10 mouse cellular contexts compared by ENCODE assay signal in the genomic region with DNA sequence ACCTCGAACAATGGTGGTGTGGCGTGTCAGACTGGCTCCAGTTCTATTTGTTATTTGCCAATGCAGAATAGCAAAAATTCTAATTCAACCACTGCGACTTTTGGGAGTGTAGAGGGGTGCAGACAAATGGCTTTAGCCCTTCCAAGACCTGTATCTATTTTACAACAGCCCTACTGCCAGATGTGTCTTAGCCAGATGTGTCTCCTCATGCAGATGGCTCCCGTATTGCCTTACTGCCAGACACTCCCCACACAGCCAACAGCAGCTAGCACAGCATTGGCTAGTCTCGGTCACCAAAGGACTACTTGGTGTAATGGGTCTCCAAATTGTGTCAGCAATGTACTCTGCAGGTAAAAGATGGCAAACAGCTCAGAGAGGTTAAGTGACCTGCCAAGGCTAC. TPM values are rescaled to one million over a fixed set of nuclear protein-coding genes. Genes with fewer than 3 reads are reported as not detected.
DNase-seq lines count a peak whose midpoint lies in the region; ATAC-seq and TF ChIP-seq lines count a peak whose summit lies in the region.
"Had no signal": no experiment of that assay in that cellular context is flagged by ENCODE, and none has a peak within 500 bp of the region (broad histone marks: within the 10 kb centered on the region; RNA-seq: fewer than 3 reads in every experiment).

No protein-coding gene starts in this region.

- H3K27ac ChIP-seq in hindbrain, embryonic 13.5 days, result no peak overlapping the region
- H3K27ac ChIP-seq in hindbrain, embryonic 11.5 days (ENCODE audit: low read depth, low read length), result no peak overlapping the region
- H3K27ac ChIP-seq in MEL (ENCODE audit: control insufficient read depth, low read depth, low read length), result no peak overlapping the region
- H3K27ac ChIP-seq in midbrain, embryonic 12.5 days (replicated peaks), result no peak overlapping the region
- no peak overlapping the region for H3K27ac ChIP-seq in kidney, adult 2 months (ENCODE audit: insufficient read depth, low read depth, low read length)

- H3K9ac ChIP-seq in hindbrain, embryonic 13.5 days, result no peak overlapping the region
- no peak overlapping the region for H3K9ac ChIP-seq in hindbrain, embryonic 11.5 days (ENCODE audit: low read depth, low read length)
- H3K9ac ChIP-seq in MEL (ENCODE audit: control insufficient read depth, low read depth, low read length, poor library complexity, severe bottlenecking), result no peak overlapping the region
- 0 out of 2 replicates have a peak overlapping the region, but pooled peaks have one; percentile 2 for H3K9ac ChIP-seq in midbrain, embryonic 12.5 days (replicated peaks)

- TF ChIP-seq POLR2A in MEL (IDR thresholded peaks at IDR 0.05; ENCODE audit: control insufficient read depth in 1 of 2, insufficient read depth in 1 of 2, low read depth in 1 of 2, low read length in 2 of 2, poor library complexity in 1 of 2), result no peak
- TF ChIP-seq POLR2A in kidney, adult 2 months (IDR thresholded peaks at IDR 0.05; ENCODE audit: low read depth, low read length), result no peak

- no peak for DNase-seq in hindbrain, embryonic 11.5 days (ENCODE audit: low spot score)
- DNase-seq in A20 (ENCODE audit: low read depth, low spot score), result peak; percentile 41
- DNase-seq in MEL (ENCODE audit: low read depth, low spot score), result peak; percentile 37
- DNase-seq in cerebellum, postnatal 4 days (ENCODE audit: low spot score in 2 of 2), result no peak
- DNase-seq in kidney, adult 2 months, result no peak

- no peak for TF ChIP-seq RAD21 in MEL (IDR thresholded peaks at IDR 0.05; ENCODE audit: low read depth, low read length)

- WGBS in hindbrain, embryonic 13.5 days, result 70% methylated on average over 5 of the region's 5 CpGs
- WGBS in hindbrain, embryonic 11.5 days, result 64% methylated on average over 5 of the region's 5 CpGs
- 72% methylated on average over 5 of the region's 5 CpGs for WGBS in midbrain, embryonic 12.5 days
- 57% methylated on average over 5 of the region's 5 CpGs for WGBS in kidney, adult 2 months

- no peaks in the 10 kb centered on the region for H3K9me3 ChIP-seq in hindbrain, embryonic 13.5 days
- no peaks in the 10 kb centered on the region for H3K9me3 ChIP-seq in hindbrain, embryonic 11.5 days (ENCODE audit: control insufficient read depth, low read length)
- no peaks in the 10 kb centered on the region for H3K9me3 ChIP-seq in MEL (replicated peaks; ENCODE audit: insufficient read depth, low read length)
- no peaks in the 10 kb centered on the region for H3K9me3 ChIP-seq in midbrain, embryonic 12.5 days

- peaks cover 30% of the 10 kb centered on the region for H3K4me1 ChIP-seq in hindbrain, embryonic 13.5 days (replicated peaks)
- H3K4me1 ChIP-seq in hindbrain, embryonic 11.5 days (replicated peaks; ENCODE audit: control insufficient read depth, insufficient read depth, low read length), result peaks cover 4% of the 10 kb centered on the region; the same call in 1 of the 2 replicates
- peaks cover 9 to 29% of the 10 kb centered on the region in 2 experiments for H3K4me1 ChIP-seq in MEL (ENCODE audit: control insufficient read depth in 1 of 2, insufficient read depth in 2 of 2, low read length in 2 of 2)
- peaks cover 22% of the 10 kb centered on the region for H3K4me1 ChIP-seq in midbrain, embryonic 12.5 days
- H3K4me1 ChIP-seq in kidney, adult 2 months (ENCODE audit: control insufficient read depth, insufficient read depth, low read length), result no peaks in the 10 kb centered on the region

- no peak for TF ChIP-seq CTCF in MEL (IDR thresholded peaks at IDR 0.05 in 2 of 3, conservative IDR thresholded peaks at IDR 0.05 in 1 of 3; ENCODE audit: control insufficient read depth in 1 of 3, insufficient read depth in 1 of 3, low read depth in 2 of 3, low read length in 3 of 3, poor library complexity in 1 of 3, severe bottlenecking in 1 of 3)
- TF ChIP-seq CTCF in kidney, adult 2 months (conservative IDR thresholded peaks at IDR 0.05; ENCODE audit: insufficient read depth, insufficient read length, low read depth, low read length), result no peak

- H3K27me3 ChIP-seq in hindbrain, embryonic 13.5 days, result 0 out of 2 replicates have a peak, but pooled peaks cover 4% of the 10 kb centered on the region
- no peaks in the 10 kb centered on the region for H3K27me3 ChIP-seq in hindbrain, embryonic 11.5 days (ENCODE audit: control insufficient read depth, insufficient read depth, low read length)
- H3K27me3 ChIP-seq in MEL (ENCODE audit: control insufficient read depth in 1 of 2, insufficient read depth in 2 of 2, low read length in 2 of 2), result no peaks in the 10 kb centered on the region
- peaks cover 5% of the 10 kb centered on the region; the same call in 1 of the 2 replicates for H3K27me3 ChIP-seq in midbrain, embryonic 12.5 days
- H3K27me3 ChIP-seq in kidney, adult 2 months (replicated peaks; ENCODE audit: control insufficient read depth, insufficient read depth, low read length), result no peaks in the 10 kb centered on the region

- H3K36me3 ChIP-seq in hindbrain, embryonic 13.5 days, result no peaks in the 10 kb centered on the region; the same call in 1 of the 2 replicates
- no peaks in the 10 kb centered on the region for H3K36me3 ChIP-seq in hindbrain, embryonic 11.5 days (ENCODE audit: control insufficient read depth, insufficient read depth, low read length)
- peaks cover 0 to 15% of the 10 kb centered on the region in 2 experiments; a peak in 2 of 4 replicates for H3K36me3 ChIP-seq in MEL (ENCODE audit: control insufficient read depth in 1 of 2, insufficient read depth in 2 of 2, low read length in 2 of 2)
- H3K36me3 ChIP-seq in midbrain, embryonic 12.5 days, result 0 out of 2 replicates have a peak, but pooled peaks cover 4% of the 10 kb centered on the region
- no peaks in the 10 kb centered on the region for H3K36me3 ChIP-seq in kidney, adult 2 months (ENCODE audit: control insufficient read depth, insufficient read depth, low read length)
- H3K36me3 ChIP-seq: G1E had no signal

- ATAC-seq in hindbrain, embryonic 13.5 days (ENCODE audit: low FRiP score), result no peak
- ATAC-seq in hindbrain, embryonic 11.5 days (ENCODE audit: low FRiP score), result no peak
- no peak for ATAC-seq in midbrain, embryonic 12.5 days (ENCODE audit: low FRiP score, low read depth)

- peaks cover 6% of the 10 kb centered on the region; the same call in 1 of the 2 replicates for H3K79me2 ChIP-seq in MEL (ENCODE audit: control insufficient read depth, insufficient read depth, low read length, poor library complexity)

- no peak overlapping the region for H3K4me3 ChIP-seq in hindbrain, embryonic 13.5 days
- no peak overlapping the region for H3K4me3 ChIP-seq in hindbrain, embryonic 11.5 days (ENCODE audit: low read depth, low read length)
- H3K4me3 ChIP-seq in MEL (ENCODE audit: control insufficient read depth in 1 of 2, insufficient read depth in 1 of 2, low read depth in 2 of 2, low read length in 2 of 2), result peak overlapping the region in 1 of 2 experiments; percentile 38; a peak in 1 of 4 replicates
- H3K4me3 ChIP-seq in midbrain, embryonic 12.5 days, result no peak overlapping the region
- H3K4me3 ChIP-seq in kidney, adult 2 months (ENCODE audit: insufficient read depth, low read depth, low read length), result no peak overlapping the region

- no peak for TF ChIP-seq EP300 in MEL (IDR thresholded peaks at IDR 0.05; ENCODE audit: low read depth in 1 of 2, low read length in 2 of 2)

- peak overlapping the region; percentile 96 for H3K4me2 ChIP-seq in hindbrain, embryonic 13.5 days
- H3K4me2 ChIP-seq in hindbrain, embryonic 11.5 days (replicated peaks; ENCODE audit: low read depth, low read length), result no peak overlapping the region
- peak overlapping the region; percentile 85; the same call in 1 of the 2 replicates for H3K4me2 ChIP-seq in midbrain, embryonic 12.5 days (replicated peaks)

TF ChIP-seq in MEL, 35 proteins besides CTCF, POLR2A, EP300 and RAD21 (continues in another document):
- TF ChIP-seq SMC3 (IDR thresholded peaks at IDR 0.05; ENCODE audit: low read depth, low read length) (no peak), MYC (IDR thresholded peaks at IDR 0.05; ENCODE audit: low read depth, low read length) (no peak), KAT2A (conservative IDR thresholded peaks at IDR 0.05; ENCODE audit: low read depth, low read length) (no peak), JUND (IDR thresholded peaks at IDR 0.05; ENCODE audit: low read depth, low read length) (no peak), POLR2AphosphoS5 (IDR thresholded peaks at IDR 0.05; ENCODE audit: borderline replicate concordance, low read depth, low read length) (no peak), MAX (IDR thresholded peaks at IDR 0.05; ENCODE audit: low read length) (no peak), ZMIZ1 (IDR thresholded peaks at IDR 0.05; ENCODE audit: low read depth, low read length) (no peak), TCF12 (IDR thresholded peaks at IDR 0.05; ENCODE audit: low read depth, low read length) (no peak), BHLHE40 (IDR thresholded peaks at IDR 0.05; ENCODE audit: borderline replicate concordance, low read depth, low read length) (no peak)

RNA-seq across cellular contexts. Expression of a gene that starts 8.1 kb away (rescaled TPM):
- 6.0 and 6.2 TPM in 2 replicates for polyA plus RNA-seq in hindbrain, embryonic 13.5 days (2015; fragmentation: Nextera tagmentation; extraction: Ambion mirVana)
- 5.7 and 6.1 TPM in 2 replicates for polyA plus RNA-seq in hindbrain, embryonic 11.5 days (2014; fragmentation: Nextera tagmentation; extraction: Ambion mirVana)
- 3.9 and 6.2 TPM in 2 replicates for total RNA-seq in MEL (2012; rRNA removed)
- 10 to 100 TPM in 1 of 2 experiments, not detected in 1; 14.1 TPM for polyA plus RNA-seq in MEL (2012; ENCODE audit: insufficient read depth in 1 of 2, insufficient read length in 2 of 2, low read depth in 1 of 2, low replicate concordance in 2 of 2, missing spikeins in 1 of 2)
- 16.3 and 16.8 TPM in 2 replicates for polyA plus RNA-seq in midbrain, embryonic 12.5 days (2016; fragmentation: Nextera tagmentation; extraction: Ambion mirVana)
- polyA plus RNA-seq in kidney, adult 2 months (2012; rRNA removed), result 2.2 and 5.8 TPM in 2 replicates

RNA-seq across cellular contexts. Expression of a gene that starts 49.0 kb away (rescaled TPM):
- polyA plus RNA-seq in hindbrain, embryonic 13.5 days (2015; fragmentation: Nextera tagmentation; extraction: Ambion mirVana), result not detected in 2 replicates
- not detected in 2 replicates for polyA plus RNA-seq in hindbrain, embryonic 11.5 days (2014; fragmentation: Nextera tagmentation; extraction: Ambion mirVana)
- total RNA-seq in MEL (2012; rRNA removed), result not detected in 2 replicates
- not detected for polyA plus RNA-seq in MEL (2012; ENCODE audit: insufficient read depth in 1 of 2, insufficient read length in 2 of 2, low read depth in 1 of 2, low replicate concordance in 2 of 2, missing spikeins in 1 of 2)
- not detected in 2 replicates for polyA plus RNA-seq in midbrain, embryonic 12.5 days (2016; fragmentation: Nextera tagmentation; extraction: Ambion mirVana)
- polyA plus RNA-seq in kidney, adult 2 months (2012; rRNA removed), result 0.16 TPM in 1 of 2 replicates, not detected in the other
- total RNA-seq: G1E; left cerebral cortex, postnatal 14 days had no signal
- polyA plus RNA-seq: G1E; heart, embryonic 16.5 days had no signal

RNA-seq across cellular contexts. Expression of a gene that starts 55.3 kb away (rescaled TPM):
- polyA plus RNA-seq in hindbrain, embryonic 13.5 days (2015; fragmentation: Nextera tagmentation; extraction: Ambion mirVana), result not detected in 2 replicates
- polyA plus RNA-seq in hindbrain, embryonic 11.5 days (2014; fragmentation: Nextera tagmentation; extraction: Ambion mirVana), result not detected in 2 replicates
- not detected in 2 replicates for total RNA-seq in MEL (2012; rRNA removed)
- not detected for polyA plus RNA-seq in MEL (2012; ENCODE audit: insufficient read depth in 1 of 2, insufficient read length in 2 of 2, low read depth in 1 of 2, low replicate concordance in 2 of 2, missing spikeins in 1 of 2)
- polyA plus RNA-seq in midbrain, embryonic 12.5 days (2016; fragmentation: Nextera tagmentation; extraction: Ambion mirVana), result not detected in 2 replicates
- polyA plus RNA-seq in kidney, adult 2 months (2012; rRNA removed), result 0.14 and 0.38 TPM in 2 replicates
- total RNA-seq: G1E; left cerebral cortex, postnatal 14 days had no signal
- polyA plus RNA-seq: G1E; heart, embryonic 16.5 days had no signal

Comparison
In these comparisons a context has a peak if more than half of its experiments do, and no peak if none do; other contexts are left out.
1. DNase-seq: peak in A20 (single experiment) and MEL (single experiment); none in hindbrain, embryonic 11.5 days (single experiment), cerebellum, postnatal 4 days (0 of 2) and kidney, adult 2 months (single experiment).